Mouse (Mus musculus) adrenal gland, postnatal 25 days (tissue): ENCODE measurements around the gene Ppp3ca. TPM values are rescaled to one million over a fixed set of nuclear protein-coding genes. Genes with fewer than 3 reads are reported as not detected.
A peak's percentile ranks its signal among the peaks of the same experiment; 100 is the strongest.

Experiments used
- DNase-seq: peaks from one replicate; pipeline ENCODE4 v3.0.0; 2021; ENCODE audit warnings: mixed read lengths
- total RNA-seq: library from RNA; stranded (reverse); gene quantifications from 2 replicates; pipeline ENCODE4 v1.2.3, GENCODE M21; 2021

Ppp3ca gene
- total RNA-seq, 1 experiment from 2014 or later = 78.4 TPM

- no peak for DNase-seq
Measured at GRCm38 (mm10) chr3:136763717-136764270, 93.9 kb downstream of the Ppp3ca start.

GRCm38 (mm10) chr3:136765569-136765968 is 95.6 kb downstream of the Ppp3ca start:
- no peak for DNase-seq

DNA sequence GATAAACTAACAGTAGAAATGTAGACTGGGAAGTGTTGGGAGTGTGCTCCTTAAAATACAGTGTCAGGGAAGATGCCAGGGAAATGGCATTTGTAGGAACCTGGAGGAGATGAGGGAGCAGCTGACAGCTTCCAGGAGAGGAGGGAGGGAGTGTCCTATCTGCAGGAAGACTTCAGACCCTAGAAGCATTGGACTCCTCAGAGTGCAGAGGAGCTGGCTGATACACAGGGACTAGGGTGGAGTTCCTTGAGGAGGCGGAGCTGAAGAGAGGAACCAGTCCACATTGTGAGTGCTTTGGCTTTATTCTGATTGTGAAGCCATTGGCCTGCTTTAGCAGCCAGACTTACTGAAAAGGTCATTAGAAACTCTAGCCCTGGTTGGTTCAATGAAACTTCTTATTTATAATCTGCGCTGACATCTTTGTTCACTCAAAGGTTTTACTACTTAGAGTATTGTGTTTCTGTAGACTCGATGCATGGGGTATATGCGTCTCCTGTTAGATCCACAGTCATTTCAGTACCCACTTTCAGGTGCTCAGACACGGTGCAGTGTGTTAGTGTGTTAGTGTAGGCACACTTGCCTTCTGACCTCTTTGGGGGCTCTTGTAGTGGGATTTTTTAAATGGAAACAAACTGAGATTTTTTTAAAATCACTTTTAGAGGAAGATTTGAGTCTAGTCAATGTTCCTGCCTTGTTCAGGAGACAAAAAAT is 99.0 kb downstream of the Ppp3ca start:
- DNase-seq = no peak

DNA sequence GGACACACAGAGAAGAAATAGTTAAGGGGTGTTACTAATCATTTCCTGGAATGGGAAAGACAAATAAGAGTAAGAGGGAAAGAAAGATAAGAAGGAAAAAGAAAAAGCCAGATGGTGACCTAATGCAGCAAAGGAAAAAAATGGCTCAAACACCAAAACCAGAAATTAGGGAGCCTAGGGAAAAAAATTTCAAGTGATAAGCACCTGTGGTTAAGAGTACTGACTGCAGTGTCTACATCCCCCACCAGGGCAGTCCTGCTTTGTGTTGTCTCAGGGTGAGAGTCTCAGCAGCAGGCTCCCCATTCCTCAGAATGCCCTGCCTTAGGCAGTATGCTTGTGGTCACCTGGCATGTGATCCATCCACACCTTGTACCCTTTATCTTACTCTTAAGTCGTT is 99.6 kb downstream of the Ppp3ca start:
- DNase-seq = no peak

- no peak for DNase-seq
Measured at GRCm38 (mm10) chr3:136771700-136772099, 101.8 kb downstream of the Ppp3ca start.

GRCm38 (mm10) chr3:136773217-136773616 is 103.3 kb downstream of the Ppp3ca start:
- no peak for DNase-seq

DNA sequence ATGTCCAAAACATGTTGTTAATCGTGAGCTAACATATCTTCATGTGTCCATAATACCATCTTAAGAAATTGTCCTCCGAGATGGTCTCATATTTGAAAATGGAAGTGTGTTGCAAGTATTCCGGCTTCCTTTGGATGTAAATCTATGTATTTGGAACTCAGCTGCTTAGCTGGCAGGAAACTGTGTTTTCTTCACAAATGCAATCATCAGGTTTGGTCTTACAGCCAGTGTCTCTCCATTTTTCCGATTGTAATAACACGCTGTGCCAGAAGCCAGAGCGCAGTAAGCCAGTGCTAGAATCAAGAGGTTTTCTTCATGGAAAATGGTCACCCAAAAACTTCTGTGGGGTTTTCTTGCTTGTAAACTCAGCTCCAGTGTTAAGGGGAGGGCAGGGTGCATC is 104.3 kb downstream of the Ppp3ca start:
- no peak for DNase-seq

DNA sequence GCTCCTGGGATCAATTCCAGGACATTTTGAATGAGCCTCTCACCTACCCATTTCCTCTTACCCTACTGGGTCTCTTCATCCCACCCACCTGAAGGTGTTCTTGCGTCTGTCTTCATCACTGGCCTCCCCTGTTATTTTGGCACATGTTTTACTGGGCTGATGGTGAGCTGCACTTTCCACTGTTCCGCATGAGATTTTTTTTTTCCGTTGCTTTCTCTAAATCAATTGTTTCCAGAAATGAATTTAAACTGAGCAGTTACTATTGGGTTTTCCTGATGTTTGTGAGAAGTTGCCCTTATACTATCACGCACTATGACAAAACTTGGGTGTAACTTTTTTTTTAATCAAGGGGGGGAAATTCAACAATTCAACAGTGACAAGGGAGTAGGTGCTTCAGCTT is 106.6 kb downstream of the Ppp3ca start:
- DNase-seq = no peak

DNA sequence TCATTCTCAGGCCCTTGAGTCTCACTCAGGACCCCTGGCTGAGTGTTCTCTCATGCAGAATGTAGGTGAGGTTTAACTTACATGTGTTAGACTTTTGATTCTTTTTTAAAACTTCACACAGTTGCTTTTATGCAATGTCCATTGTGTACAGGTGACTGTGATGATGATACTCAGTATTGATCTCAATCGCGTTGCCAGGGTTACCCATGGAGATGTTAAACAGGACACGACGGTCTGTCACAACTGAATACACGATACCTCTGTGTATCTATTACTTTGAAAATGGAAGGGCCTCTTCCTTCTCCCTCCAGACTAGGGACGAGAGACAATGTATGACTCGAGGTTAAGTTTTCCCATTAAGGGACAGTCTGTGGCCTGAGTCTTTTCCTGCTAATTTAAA is 107.5 kb downstream of the Ppp3ca start:
- no peak for DNase-seq

DNA sequence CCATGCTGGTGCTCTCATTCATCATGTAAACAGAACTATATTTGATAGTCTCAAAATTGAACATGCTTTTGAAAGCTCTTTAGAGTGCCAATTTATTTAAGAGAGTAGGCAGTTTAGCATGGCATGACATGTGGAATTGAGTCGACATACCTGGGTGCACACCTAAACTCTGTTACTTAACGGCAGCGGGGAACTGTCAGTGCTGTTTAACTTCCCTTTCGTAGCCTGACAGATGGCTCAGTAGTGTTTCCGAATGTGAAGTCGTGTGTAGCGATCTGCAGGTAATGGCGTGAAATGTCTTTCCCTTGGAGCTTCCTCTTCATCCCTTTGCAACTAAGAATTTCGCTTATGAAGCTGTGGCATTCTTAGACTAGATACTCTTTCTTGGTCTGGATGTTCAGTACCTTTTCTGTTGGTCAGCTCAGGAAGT is 107.9 kb downstream of the Ppp3ca start:
- no peak for DNase-seq

- DNase-seq = no peak
Measured at GRCm38 (mm10) chr3:136780321-136780720, 110.4 kb downstream of the Ppp3ca start.

DNA sequence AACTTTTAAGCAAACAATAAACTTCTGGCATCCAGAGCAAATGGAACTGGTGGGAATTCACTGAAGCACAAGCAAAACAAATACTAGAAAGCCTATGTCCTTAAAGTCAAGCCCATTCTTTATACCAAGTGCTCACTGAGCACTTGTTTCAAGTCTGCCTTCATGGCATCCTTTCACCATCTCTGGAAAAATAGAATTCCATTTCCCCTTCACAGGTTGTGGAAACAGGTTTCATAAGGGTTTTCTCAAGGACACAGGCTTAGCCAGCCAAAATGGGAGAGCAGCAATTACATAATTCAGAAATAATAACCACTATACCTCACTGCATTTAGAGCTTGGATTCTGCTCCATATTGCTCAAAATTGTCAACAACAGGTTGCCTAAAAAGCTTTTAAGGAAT is 112.1 kb downstream of the Ppp3ca start:
- no peak for DNase-seq

- no peak for DNase-seq
Measured at GRCm38 (mm10) chr3:136785686-136786085, 115.8 kb downstream of the Ppp3ca start.

DNA sequence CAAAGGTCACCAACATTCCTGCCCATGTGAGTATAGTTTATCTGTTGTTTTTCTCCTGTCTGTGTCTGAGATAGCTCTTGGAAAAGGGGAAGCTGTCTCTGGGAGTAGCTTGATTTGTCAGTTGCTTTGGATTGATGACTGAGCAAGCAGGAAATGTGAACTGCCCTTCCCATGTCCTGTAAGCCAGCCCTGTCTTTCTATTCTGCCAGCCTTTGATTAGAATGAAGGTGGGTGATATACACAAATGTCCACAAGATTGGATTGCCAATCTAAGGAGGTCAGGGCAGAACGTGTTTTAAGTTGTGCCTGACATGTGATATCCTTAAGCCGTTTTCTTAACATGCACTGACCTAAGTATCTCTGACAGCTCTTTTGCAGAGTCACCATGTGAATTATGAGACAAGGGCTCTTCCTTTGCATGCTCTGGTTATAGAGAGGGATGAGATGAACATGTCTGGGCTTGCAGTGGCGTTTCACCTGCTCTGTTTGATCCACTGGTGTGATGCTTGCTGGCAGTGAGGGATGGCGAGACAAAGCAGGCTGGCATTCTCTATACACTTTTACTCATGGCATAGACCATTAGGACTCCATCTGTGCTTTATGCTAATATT is 120.4 kb downstream of the Ppp3ca start:
- no peak for DNase-seq

- no peak for DNase-seq
Measured at GRCm38 (mm10) chr3:136791404-136791803, 121.5 kb downstream of the Ppp3ca start.

DNA sequence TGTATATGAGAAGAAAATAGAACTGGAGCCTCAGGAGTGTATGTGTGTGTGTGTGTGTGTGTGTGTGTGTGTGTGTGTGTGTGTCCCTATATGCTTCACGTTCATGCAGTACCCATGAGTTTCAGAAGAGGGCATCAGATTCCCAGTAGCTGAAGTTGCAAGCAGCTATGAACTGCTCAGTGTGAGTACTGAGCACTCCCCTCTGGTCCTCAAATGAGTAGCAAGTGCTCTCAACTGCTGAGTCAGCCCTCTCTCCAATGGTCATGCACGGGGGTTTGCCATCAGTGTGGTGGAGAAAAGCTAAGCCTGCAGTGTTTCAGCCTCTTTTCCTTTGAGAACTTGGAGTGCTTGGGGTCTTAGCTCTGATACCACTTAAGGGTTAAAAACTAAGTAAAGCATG is 122.0 kb downstream of the Ppp3ca start:
- DNase-seq = no peak

DNA sequence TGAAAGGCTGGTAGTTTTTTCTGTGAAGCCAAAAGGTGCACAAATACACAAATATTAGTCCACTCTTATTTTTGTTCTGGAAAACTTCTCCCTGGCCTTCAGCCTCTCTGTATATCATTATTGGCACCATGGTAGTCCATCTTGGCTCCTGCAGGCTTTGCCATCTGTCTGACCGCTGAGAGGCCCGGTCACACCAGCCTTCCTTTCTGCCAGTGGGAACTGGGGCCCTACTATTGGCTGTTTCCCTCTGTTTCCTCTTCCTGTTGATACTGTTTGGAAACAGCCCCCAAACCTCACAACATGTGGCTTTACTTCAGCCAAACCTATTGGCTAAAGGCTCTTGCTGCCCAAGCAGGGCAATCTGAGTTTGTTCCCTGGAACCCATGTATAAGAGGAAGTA is 123.5 kb downstream of the Ppp3ca start:
- DNase-seq = no peak

DNA sequence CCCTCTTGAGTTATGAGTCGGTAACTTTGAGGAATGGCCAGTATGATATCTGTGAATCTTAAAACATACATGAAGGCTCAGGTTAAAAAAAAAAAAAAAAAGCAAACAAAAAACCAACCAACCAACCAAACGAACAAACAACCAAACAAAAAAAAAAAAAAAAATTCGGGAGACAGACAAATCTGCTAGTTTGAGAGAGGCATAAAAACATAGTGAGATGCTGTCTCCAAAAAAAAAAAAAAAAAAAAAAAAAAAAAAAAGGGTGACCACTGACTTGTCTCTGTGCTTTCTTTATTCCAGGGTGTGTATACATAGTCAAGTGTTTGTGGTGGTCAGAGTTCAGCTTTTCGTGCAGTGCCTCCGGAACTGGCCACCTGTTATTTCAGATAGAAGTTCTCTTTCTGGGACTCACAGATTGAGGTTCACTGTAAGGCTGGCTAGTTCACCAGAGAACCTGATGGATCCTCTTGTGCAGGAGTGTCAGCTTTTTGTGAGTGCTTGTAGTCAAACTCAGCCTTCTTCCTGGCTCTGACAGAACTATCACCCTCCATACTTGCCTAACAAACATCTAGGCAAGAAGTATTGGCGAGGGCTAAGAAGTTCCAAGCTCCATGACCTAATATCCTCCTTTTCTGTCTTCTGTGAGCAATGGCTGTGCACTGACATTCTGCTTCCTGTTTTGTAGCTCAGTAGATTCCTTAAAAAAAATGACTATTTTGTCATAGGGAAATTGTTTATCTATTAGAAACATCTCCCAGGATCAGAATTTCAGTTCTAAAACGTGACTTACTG is 124.7 kb downstream of the Ppp3ca start:
- DNase-seq = no peak

GRCm38 (mm10) chr3:136798896-136799295 is 129.0 kb downstream of the Ppp3ca start:
- DNase-seq = no peak

GRCm38 (mm10) chr3:136802595-136802994 is 132.7 kb downstream of the Ppp3ca start:
- peak; percentile 20 for DNase-seq

- no peak for DNase-seq
Measured at GRCm38 (mm10) chr3:136805897-136806296, 136.0 kb downstream of the Ppp3ca start.

DNA sequence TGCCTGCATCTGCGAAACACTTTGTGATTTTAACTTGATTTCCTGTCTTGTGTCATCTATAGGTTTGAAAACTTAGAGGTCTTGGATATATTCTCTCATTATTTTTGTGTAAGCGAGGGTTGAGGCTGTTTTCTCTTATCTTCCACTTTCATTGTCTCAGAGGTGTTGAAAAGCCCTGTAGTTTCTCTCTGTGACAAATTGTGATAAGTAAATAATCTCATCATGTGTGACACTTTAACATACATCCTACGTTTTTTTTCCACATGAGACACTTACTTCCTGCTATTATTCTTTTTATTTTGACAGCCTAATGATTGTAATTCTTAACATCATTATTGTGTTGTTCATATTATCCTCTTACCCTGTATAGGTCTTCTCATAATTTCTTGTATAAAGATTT is 140.3 kb downstream of the Ppp3ca start:
- DNase-seq = no peak

DNA sequence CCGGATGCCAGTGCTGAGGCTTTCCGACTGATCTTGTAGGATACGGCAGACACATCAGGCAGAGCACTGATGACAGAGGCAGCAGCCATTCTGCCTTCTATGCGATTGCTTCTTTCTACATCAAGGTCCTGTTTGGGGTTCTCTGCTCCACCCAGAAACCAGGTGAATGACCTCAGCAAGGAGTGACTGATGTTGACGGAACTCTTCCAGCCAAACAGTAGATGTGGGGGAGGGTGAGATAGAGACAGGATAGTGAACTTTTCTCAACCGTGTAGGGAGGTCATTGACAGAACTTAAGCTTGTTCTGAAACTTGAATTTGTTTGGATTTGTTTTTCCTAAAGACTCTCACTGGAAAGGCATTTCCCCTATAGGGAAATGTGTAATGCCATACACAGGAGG is 142.2 kb downstream of the Ppp3ca start:
- DNase-seq = no peak
